Mouse (Mus musculus): ENCODE measurements at regions not wholly inside any gene's neighbourhood (a gene's known extent, or its start where the extent isn't known, plus 50 kb on each side); places are given as distances from the start of the nearest gene placed in this dataset.

DNA sequence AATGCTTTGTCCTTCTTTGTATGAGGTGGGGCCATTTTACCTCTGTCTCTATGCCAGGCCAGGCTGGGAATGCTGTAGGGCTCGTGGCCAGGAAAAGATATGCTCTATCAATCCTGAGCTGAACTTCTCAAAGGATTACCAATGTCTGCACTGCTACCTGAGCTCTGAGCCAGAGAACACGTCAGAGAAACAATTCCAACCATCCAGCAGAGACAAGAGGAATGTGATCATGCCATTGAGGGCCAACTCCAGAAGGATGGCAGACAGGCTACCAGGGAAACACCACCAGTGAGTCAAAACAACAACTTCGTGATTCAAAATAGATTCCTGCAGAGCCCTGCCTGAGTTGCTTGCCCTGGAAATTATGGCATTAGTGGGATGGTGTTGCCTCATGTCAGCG is 361.0 kb downstream of the Adam3 start:
- H3K27ac ChIP-seq (ENCODE audit: low read length) = no peak overlapping the region
- no peak overlapping the region for H3K9ac ChIP-seq (replicated peaks; ENCODE audit: low read depth, low read length)
- no peaks in the 10 kb centered on the region for H3K36me3 ChIP-seq (ENCODE audit: control insufficient read depth, insufficient read depth)
- WGBS = 76% methylated on average over 4 of the region's 4 CpGs
- H3K27me3 ChIP-seq (replicated peaks; ENCODE audit: control insufficient read depth, insufficient read depth, low read length) = no peaks in the 10 kb centered on the region
- ATAC-seq = no peak
- no peaks in the 10 kb centered on the region for H3K4me1 ChIP-seq (replicated peaks; ENCODE audit: control insufficient read depth, insufficient read depth, low read length)
- H3K9me3 ChIP-seq (ENCODE audit: control insufficient read depth, low read length) = no peaks in the 10 kb centered on the region; the same call in 1 of the 2 replicates
- no peak overlapping the region for H3K4me3 ChIP-seq (replicated peaks; ENCODE audit: low read length)
- no peak overlapping the region for H3K4me2 ChIP-seq (ENCODE audit: low read length)

DNA sequence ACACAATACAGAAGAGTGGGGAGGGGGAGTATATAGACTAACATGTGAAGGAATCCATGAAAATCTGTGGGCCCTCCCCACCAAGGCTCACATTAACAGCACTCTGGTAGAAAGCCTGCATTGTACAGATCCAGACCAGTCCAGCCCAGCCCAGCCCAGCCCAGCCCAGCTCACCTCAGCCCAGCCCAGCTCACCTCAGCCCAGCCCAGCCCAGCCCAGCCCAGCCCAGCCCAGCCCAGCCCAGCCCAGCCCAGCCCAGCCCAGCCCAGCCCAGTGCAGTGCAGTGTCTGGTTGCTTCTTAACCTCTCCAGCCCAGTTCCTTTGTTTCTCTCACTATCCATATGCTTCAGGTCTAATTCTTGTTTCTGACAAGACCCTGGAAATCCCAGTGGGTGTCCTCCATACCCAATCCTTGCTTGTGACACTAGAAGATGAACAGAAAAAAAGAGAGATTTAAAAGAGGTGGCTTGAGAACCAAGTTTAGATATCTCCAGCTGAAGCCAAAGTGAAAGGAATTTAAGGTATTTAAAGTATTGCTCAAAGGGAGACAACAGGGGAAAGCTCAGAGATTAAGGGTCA is 366.5 kb downstream of the Adam3 start:
- no peak overlapping the region for H3K4me3 ChIP-seq (replicated peaks; ENCODE audit: low read length)
- no peak for ATAC-seq
- no peak overlapping the region for H3K4me2 ChIP-seq (ENCODE audit: low read length)
- H3K27ac ChIP-seq (ENCODE audit: low read length) = no peak overlapping the region
- H3K36me3 ChIP-seq (ENCODE audit: control insufficient read depth, insufficient read depth) = no peaks in the 10 kb centered on the region
- no peak overlapping the region for H3K9ac ChIP-seq (replicated peaks; ENCODE audit: low read depth, low read length)
- H3K27me3 ChIP-seq (replicated peaks; ENCODE audit: control insufficient read depth, insufficient read depth, low read length) = no peaks in the 10 kb centered on the region
- no peaks in the 10 kb centered on the region; the same call in 1 of the 2 replicates for H3K9me3 ChIP-seq (ENCODE audit: control insufficient read depth, low read length)
- H3K4me1 ChIP-seq (replicated peaks; ENCODE audit: control insufficient read depth, insufficient read depth, low read length) = no peaks in the 10 kb centered on the region

- Histone ChIP-seq H3K27ac (ENCODE audit: low read length) (no peak overlapping the region), H3K9me3 (ENCODE audit: control insufficient read depth, low read length) (no peaks in the 10 kb centered on the region; the same call in 1 of the 2 replicates), H3K27me3 (replicated peaks; ENCODE audit: control insufficient read depth, insufficient read depth, low read length) (no peaks in the 10 kb centered on the region), H3K4me1 (replicated peaks; ENCODE audit: control insufficient read depth, insufficient read depth, low read length) (no peaks in the 10 kb centered on the region), H3K4me2 (ENCODE audit: low read length) (no peak overlapping the region), H3K9ac (replicated peaks; ENCODE audit: low read depth, low read length) (no peak overlapping the region), H3K36me3 (ENCODE audit: control insufficient read depth, insufficient read depth) (no peaks in the 10 kb centered on the region), H3K4me3 (replicated peaks; ENCODE audit: low read length) (no peak overlapping the region)
- ATAC-seq = no peak
- 86% methylated on average over 4 of the region's 4 CpGs for WGBS
Measured at GRCm38 (mm10) chr8:24355146-24355545, 370.5 kb downstream of the Adam3 start.

DNA sequence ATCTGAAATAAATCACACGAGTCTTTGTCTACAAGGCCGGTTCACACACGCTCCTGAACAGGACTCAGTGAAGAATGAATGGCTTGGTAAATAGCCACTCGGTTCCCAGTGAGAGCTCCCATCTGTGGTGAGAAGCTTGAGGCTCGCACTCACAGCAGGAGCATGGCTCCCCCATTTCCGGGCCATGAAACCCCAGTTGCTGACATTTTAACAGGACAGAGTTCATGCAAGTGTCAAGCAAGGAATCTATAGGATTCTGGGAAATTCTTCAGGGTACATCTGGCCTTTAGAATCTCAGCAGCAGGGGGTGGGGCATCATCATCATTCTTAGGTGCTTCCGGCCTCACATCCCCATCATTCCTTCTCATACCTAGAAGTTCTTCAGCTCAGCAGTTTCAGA is 371.8 kb downstream of the Adam3 start:
- Histone ChIP-seq H3K27ac (ENCODE audit: low read length) (no peak overlapping the region), H3K4me2 (ENCODE audit: low read length) (no peak overlapping the region), H3K4me3 (replicated peaks; ENCODE audit: low read length) (no peak overlapping the region), H3K9ac (replicated peaks; ENCODE audit: low read depth, low read length) (no peak overlapping the region), H3K4me1 (replicated peaks; ENCODE audit: control insufficient read depth, insufficient read depth, low read length) (no peaks in the 10 kb centered on the region), H3K27me3 (replicated peaks; ENCODE audit: control insufficient read depth, insufficient read depth, low read length) (no peaks in the 10 kb centered on the region), H3K9me3 (ENCODE audit: control insufficient read depth, low read length) (no peaks in the 10 kb centered on the region), H3K36me3 (ENCODE audit: control insufficient read depth, insufficient read depth) (no peaks in the 10 kb centered on the region)
- ATAC-seq = no peak
- WGBS = 77% methylated on average over 7 of the region's 7 CpGs

GRCm38 (mm10) chr8:24352322-24352721 is 373.3 kb downstream of the Adam3 start:
- Histone ChIP-seq H3K4me3 (replicated peaks; ENCODE audit: low read length) (no peak overlapping the region), H3K9ac (replicated peaks; ENCODE audit: low read depth, low read length) (no peak overlapping the region), H3K36me3 (ENCODE audit: control insufficient read depth, insufficient read depth) (no peaks in the 10 kb centered on the region), H3K27me3 (replicated peaks; ENCODE audit: control insufficient read depth, insufficient read depth, low read length) (no peaks in the 10 kb centered on the region), H3K27ac (ENCODE audit: low read length) (no peak overlapping the region), H3K9me3 (ENCODE audit: control insufficient read depth, low read length) (no peaks in the 10 kb centered on the region), H3K4me2 (ENCODE audit: low read length) (no peak overlapping the region), H3K4me1 (replicated peaks; ENCODE audit: control insufficient read depth, insufficient read depth, low read length) (no peaks in the 10 kb centered on the region)
- 85% methylated on average over 9 of the region's 9 CpGs for WGBS
- no peak for ATAC-seq

GRCm38 (mm10) chr8:24351760-24352159 is 373.9 kb downstream of the Adam3 start:
- no peaks in the 10 kb centered on the region for H3K9me3 ChIP-seq (ENCODE audit: control insufficient read depth, low read length)
- H3K4me3 ChIP-seq (replicated peaks; ENCODE audit: low read length) = no peak overlapping the region
- no peak overlapping the region for H3K4me2 ChIP-seq (ENCODE audit: low read length)
- no peak overlapping the region for H3K27ac ChIP-seq (ENCODE audit: low read length)
- 51% methylated on average over 6 of the region's 6 CpGs for WGBS
- no peaks in the 10 kb centered on the region for H3K36me3 ChIP-seq (ENCODE audit: control insufficient read depth, insufficient read depth)
- H3K4me1 ChIP-seq (replicated peaks; ENCODE audit: control insufficient read depth, insufficient read depth, low read length) = no peaks in the 10 kb centered on the region
- no peak for ATAC-seq
- no peak overlapping the region for H3K9ac ChIP-seq (replicated peaks; ENCODE audit: low read depth, low read length)
- H3K27me3 ChIP-seq (replicated peaks; ENCODE audit: control insufficient read depth, insufficient read depth, low read length) = no peaks in the 10 kb centered on the region

DNA sequence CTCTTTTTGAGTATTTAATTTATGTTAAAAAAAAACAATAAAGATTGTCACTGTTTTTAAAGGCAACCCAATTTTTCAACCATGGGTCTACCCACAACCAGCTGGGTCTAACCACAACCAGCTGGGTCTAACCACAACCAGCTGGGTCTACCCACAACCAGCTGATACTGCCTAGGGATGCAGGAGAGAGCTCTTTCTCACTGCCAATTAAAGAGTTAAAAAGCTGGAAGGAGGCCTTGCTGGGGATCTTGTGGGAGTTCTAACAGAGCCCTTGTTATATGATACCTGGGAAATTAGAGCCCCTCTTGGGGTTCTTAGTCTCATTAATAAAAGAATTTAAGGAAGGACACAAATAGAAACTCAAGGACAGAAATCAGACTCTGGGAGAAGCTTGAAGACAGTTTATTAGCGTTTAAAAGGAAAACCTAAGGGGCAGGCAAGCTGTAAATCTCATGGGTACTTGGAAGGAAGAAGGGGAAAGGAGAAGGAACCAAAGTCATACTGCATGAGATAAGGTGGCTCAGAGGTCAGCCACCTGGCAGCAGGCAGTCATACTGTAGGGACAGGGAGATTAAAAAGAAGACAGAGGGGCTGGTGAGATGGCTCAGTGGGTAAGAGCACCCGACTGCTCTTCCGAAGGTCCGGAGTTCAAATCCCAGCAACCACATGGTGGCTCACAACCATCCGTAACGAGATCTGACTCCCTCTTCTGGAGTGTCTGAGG is 379.1 kb downstream of the Adam3 start:
- 76% methylated on average over 4 of the region's 6 CpGs for WGBS
- no peak overlapping the region for H3K4me2 ChIP-seq (ENCODE audit: low read length)
- H3K36me3 ChIP-seq (ENCODE audit: control insufficient read depth, insufficient read depth) = no peaks in the 10 kb centered on the region
- no peaks in the 10 kb centered on the region for H3K27me3 ChIP-seq (replicated peaks; ENCODE audit: control insufficient read depth, insufficient read depth, low read length)
- H3K9me3 ChIP-seq (ENCODE audit: control insufficient read depth, low read length) = no peaks in the 10 kb centered on the region
- H3K27ac ChIP-seq (ENCODE audit: low read length) = no peak overlapping the region
- no peak for ATAC-seq
- H3K4me1 ChIP-seq (replicated peaks; ENCODE audit: control insufficient read depth, insufficient read depth, low read length) = no peaks in the 10 kb centered on the region
- H3K9ac ChIP-seq (replicated peaks; ENCODE audit: low read depth, low read length) = no peak overlapping the region
- H3K4me3 ChIP-seq (replicated peaks; ENCODE audit: low read length) = no peak overlapping the region

GRCm38 (mm10) chr8:24338694-24339093 is 387.0 kb downstream of the Adam3 start:
- Histone ChIP-seq H3K9me3 (ENCODE audit: control insufficient read depth, low read length) (no peaks in the 10 kb centered on the region), H3K4me3 (replicated peaks; ENCODE audit: low read length) (no peak overlapping the region), H3K9ac (replicated peaks; ENCODE audit: low read depth, low read length) (no peak overlapping the region), H3K36me3 (ENCODE audit: control insufficient read depth, insufficient read depth) (no peaks in the 10 kb centered on the region), H3K4me1 (replicated peaks; ENCODE audit: control insufficient read depth, insufficient read depth, low read length) (no peaks in the 10 kb centered on the region), H3K27me3 (replicated peaks; ENCODE audit: control insufficient read depth, insufficient read depth, low read length) (no peaks in the 10 kb centered on the region), H3K4me2 (ENCODE audit: low read length) (no peak overlapping the region), H3K27ac (ENCODE audit: low read length) (no peak overlapping the region)
- WGBS = 90% methylated on average over 9 of the region's 9 CpGs
- ATAC-seq = no peak

DNA sequence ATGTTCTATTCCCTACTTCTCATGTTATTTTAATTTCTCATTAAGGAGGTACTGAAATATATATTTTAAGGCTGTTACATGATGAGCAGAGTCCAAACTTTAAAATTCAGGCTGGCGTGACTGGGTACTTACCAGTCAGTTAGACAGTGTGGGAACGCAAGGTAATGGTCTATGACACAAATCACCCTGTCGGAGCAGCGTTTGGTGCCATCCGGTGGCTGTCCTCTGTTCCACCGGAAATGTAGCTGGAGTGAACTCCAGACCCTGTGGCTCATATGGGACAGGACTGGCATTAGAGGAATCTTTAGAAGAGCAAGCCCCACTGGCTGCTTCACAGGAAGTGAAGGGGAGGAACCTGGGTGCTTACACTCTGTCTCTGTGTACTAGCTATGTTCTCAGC is 388.0 kb downstream of the Adam3 start:
- no peaks in the 10 kb centered on the region for H3K27me3 ChIP-seq (replicated peaks; ENCODE audit: control insufficient read depth, insufficient read depth, low read length)
- H3K4me1 ChIP-seq (replicated peaks; ENCODE audit: control insufficient read depth, insufficient read depth, low read length) = no peaks in the 10 kb centered on the region
- H3K36me3 ChIP-seq (ENCODE audit: control insufficient read depth, insufficient read depth) = no peaks in the 10 kb centered on the region
- H3K9me3 ChIP-seq (ENCODE audit: control insufficient read depth, low read length) = no peaks in the 10 kb centered on the region
- no peak overlapping the region for H3K27ac ChIP-seq (ENCODE audit: low read length)
- H3K4me3 ChIP-seq (replicated peaks; ENCODE audit: low read length) = no peak overlapping the region
- no peak overlapping the region for H3K4me2 ChIP-seq (ENCODE audit: low read length)
- H3K9ac ChIP-seq (replicated peaks; ENCODE audit: low read depth, low read length) = no peak overlapping the region
- peak; percentile 50 for ATAC-seq
- 55% methylated on average over 6 of the region's 6 CpGs for WGBS

Data from forebrain, embryonic 16.5 days (tissue).